Mouse (Mus musculus) cerebellum, adult 2 months (tissue): ENCODE results near the gene C2cd2l.

Source experiments
- CTCF ChIP-seq: fragments of 200-500 bp; IDR thresholded peaks from 2 replicates; pipeline ENCODE4 v1.5.1; 2011; ENCODE audit warnings: low read depth, mild to moderate bottlenecking, control low read depth, low read length, moderate library complexity, borderline replicate concordance; ENCODE audit not compliant: insufficient read depth
- POLR2A ChIP-seq: fragments of 200-500 bp; IDR thresholded peaks from 2 replicates; pipeline ENCODE4 v1.6.1; 2011; ENCODE audit warnings: low read length, control low read depth, borderline replicate concordance; ENCODE audit not compliant: insufficient read depth

- no peak for TF ChIP-seq POLR2A
- no peak for TF ChIP-seq CTCF
Measured at GRCm38 (mm10) chr9:44345570-44346433, 25.7 kb upstream of the C2cd2l start.
